Mouse (Mus musculus) midbrain, embryonic 10.5 days (tissue): ENCODE results near the gene Cmah. TPM values are rescaled to one million over a fixed set of nuclear protein-coding genes. Genes with fewer than 3 reads are reported as not detected.
A peak's percentile ranks its signal among the peaks of the same experiment; 100 is the strongest.

ENCODE experiments used
- DNase-seq: peaks from one replicate; pipeline ENCODE4 v3.0.0-alpha.2; 2017; ENCODE audit warnings: low spot score
- H3K27ac ChIP-seq: fragments of 300-500 bp; sonication (generic); replicated peaks from 2 replicates; pipeline ENCODE4 v1.5.1; 2016; ENCODE audit warnings: mild to moderate bottlenecking
- H3K27me3 ChIP-seq: fragments of 300-500 bp; sonication (generic); 2 replicates; pipeline ENCODE4 v1.6.1; 2016; ENCODE audit warnings: low read depth, mild to moderate bottlenecking; ENCODE audit not compliant: poor library complexity, severe bottlenecking
- H3K36me3 ChIP-seq: fragments of 300-500 bp; sonication (generic); 2 replicates; pipeline ENCODE4 v1.6.1; 2016; ENCODE audit warnings: mild to moderate bottlenecking, moderate library complexity
- H3K4me1 ChIP-seq: fragments of 300-500 bp; sonication (generic); 2 replicates; pipeline ENCODE4 v1.6.1; 2016
- H3K4me3 ChIP-seq: fragments of 300-500 bp; sonication (generic); 2 replicates; pipeline ENCODE4 v1.5.1; 2016; ENCODE audit warnings: mild to moderate bottlenecking, moderate library complexity
- H3K9me3 ChIP-seq: fragments of 300-500 bp; sonication (generic); replicated peaks from 2 replicates; pipeline ENCODE4 v1.6.1; 2016; ENCODE audit warnings: mild to moderate bottlenecking
- WGBS: fragments of 180-500 bp; shearing (Covaris S2); methylation state at CpG from one replicate; pipeline ENCODE4 v1.1.7; 2016; 5-methylcytosine and 5-hydroxymethylcytosine counted together
- polyA plus RNA-seq: library from polyadenylated mRNA; unstranded; fragments of >200 nt; fragmentation: Nextera tagmentation; extraction: Ambion mirVana; gene quantifications from 2 replicates; pipeline ENCODE4 v1.2.1, GENCODE M21; 2016

The Cmah gene
- polyA plus RNA-seq, 1 experiment from 2014 or later = 0.42 TPM

DNA sequence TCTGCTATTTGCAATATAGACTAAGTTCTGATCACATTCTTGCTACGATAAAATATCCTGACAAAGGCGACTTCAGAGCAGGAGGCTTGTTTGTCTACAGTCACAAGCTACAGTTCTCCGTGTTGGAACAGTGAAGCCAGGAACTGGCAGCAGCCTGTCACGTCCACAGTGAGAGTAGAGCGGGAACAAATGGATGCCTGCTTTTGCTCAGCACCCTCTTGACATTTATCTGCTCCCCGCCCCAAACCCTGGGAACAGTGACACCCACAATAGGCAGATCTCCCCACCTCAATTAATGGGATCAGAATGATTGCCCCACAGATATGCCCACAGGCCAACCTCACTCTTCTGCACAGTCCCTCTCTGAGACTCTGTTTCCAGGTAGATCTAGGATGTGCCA lies 153.6 kb downstream of the Cmah start:
- no peak overlapping the region for H3K27ac ChIP-seq
- no peaks in the 10 kb centered on the region for H3K4me1 ChIP-seq
- H3K36me3 ChIP-seq = no peaks in the 10 kb centered on the region
- no peak overlapping the region for H3K4me3 ChIP-seq
- H3K27me3 ChIP-seq = no peaks in the 10 kb centered on the region
- DNase-seq = no peak
- 84% methylated on average over 6 of the region's 6 CpGs for WGBS
- H3K9me3 ChIP-seq = no peaks in the 10 kb centered on the region

DNA sequence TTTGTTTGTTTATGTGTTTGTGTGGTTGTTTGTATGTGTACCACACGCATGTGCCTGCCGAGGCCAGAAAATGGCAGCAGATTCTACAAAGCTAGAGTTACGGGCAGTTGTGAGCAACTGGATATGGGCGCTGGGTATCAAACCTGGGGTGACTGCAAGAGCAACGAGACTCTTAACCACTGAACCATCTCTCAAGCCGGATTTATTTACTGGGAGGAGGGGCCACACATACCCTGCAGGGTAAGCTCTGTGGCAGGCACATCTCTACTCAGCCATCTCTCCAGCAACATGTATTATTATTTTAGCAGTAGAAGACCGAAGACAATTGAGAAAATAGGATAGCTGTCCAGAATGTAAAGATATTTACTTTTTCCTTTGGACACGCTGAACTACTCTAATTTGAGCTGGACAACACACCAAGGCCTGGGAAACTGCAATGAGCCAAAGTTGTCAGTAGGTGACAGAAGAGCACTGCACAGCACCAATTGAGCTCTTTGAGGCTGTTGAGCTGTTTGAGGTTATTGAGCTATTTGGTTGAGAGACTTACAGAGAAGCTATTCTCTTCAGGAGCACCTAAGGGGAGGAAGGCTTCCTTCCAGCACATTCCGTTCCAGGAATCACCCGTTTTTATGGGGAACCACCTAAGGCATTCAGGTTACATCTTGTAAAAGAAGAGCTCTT lies 154.6 kb downstream of the Cmah start:
- H3K4me1 ChIP-seq = no peaks in the 10 kb centered on the region
- no peaks in the 10 kb centered on the region for H3K36me3 ChIP-seq
- no peak overlapping the region for H3K27ac ChIP-seq
- peak; percentile 40 for DNase-seq
- no peak overlapping the region for H3K4me3 ChIP-seq
- WGBS = 66% methylated on average over 10 of the region's 10 CpGs
- no peaks in the 10 kb centered on the region for H3K9me3 ChIP-seq
- no peaks in the 10 kb centered on the region for H3K27me3 ChIP-seq

DNA sequence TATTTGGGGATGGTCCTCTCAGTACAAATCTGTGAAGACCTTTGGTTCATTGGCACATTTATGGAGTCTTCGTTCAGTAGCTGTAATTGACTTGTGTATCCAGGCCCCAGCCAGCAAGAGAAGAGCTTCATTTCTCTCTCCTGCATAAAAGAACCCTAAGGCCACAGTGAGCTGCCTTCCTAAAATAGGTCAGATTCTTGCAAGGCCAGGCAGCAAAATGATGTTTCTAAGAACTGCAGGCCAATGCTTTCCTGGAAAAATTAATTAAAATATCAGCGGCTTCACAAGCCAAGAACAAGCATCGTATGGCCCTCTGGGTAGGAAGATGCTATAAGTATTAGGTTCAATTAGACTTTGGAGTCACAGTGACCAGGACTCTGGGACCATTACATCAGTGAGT lies 156.5 kb downstream of the Cmah start:
- no peaks in the 10 kb centered on the region for H3K36me3 ChIP-seq
- no peaks in the 10 kb centered on the region for H3K4me1 ChIP-seq
- no peak overlapping the region for H3K27ac ChIP-seq
- H3K9me3 ChIP-seq = no peaks in the 10 kb centered on the region
- H3K27me3 ChIP-seq = no peaks in the 10 kb centered on the region
- 95% methylated on average over 3 of the region's 3 CpGs for WGBS
- no peak for DNase-seq
- no peak overlapping the region for H3K4me3 ChIP-seq

DNA sequence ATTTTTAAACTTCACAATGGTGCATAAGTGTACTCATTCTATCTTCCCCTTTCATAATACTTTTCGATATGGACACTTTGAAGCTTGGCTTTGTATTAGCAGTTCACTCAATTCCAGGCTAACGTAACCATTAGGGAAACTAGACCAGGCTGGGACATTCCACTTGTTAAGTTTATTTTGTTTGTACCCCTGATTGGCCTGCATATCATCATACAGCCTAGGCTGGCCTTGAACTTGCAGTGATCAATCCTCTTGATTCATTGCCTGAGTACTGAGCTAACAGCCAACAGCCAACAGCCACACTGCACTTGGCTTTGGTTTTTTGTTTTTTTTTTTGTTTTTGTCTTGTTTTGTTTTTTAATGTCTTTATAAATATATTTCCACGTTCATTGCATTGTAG lies 157.6 kb downstream of the Cmah start:
- no peaks in the 10 kb centered on the region for H3K9me3 ChIP-seq
- H3K27me3 ChIP-seq = no peaks in the 10 kb centered on the region
- no peaks in the 10 kb centered on the region for H3K36me3 ChIP-seq
- WGBS = 86% methylated on average over 3 of the region's 3 CpGs
- no peak overlapping the region for H3K4me3 ChIP-seq
- DNase-seq = no peak
- no peak overlapping the region for H3K27ac ChIP-seq
- H3K4me1 ChIP-seq = no peaks in the 10 kb centered on the region

DNA sequence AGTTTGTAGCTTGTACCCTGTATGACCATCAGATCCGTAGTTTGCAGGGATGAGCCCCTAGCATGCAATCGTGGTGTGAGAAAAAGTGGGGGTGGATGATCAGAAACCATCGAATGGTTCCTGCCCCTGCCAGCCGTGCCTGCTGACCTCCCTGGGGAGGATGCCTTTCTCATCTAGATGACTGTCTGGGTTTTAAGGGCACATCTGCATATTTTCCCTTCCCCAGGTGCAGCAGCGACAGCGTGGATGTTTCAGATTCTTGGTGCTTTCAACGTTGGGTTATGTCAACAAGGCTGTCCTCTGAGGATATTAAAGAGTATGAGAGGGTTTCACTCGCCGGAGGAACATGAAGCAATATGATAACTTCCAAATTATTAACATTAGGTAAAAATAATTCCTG lies 158.8 kb downstream of the Cmah start:
- Histone ChIP-seq H3K27ac (no peak overlapping the region), H3K27me3 (no peaks in the 10 kb centered on the region), H3K36me3 (no peaks in the 10 kb centered on the region), H3K4me3 (no peak overlapping the region), H3K4me1 (no peaks in the 10 kb centered on the region), H3K9me3 (no peaks in the 10 kb centered on the region)
- WGBS = 74% methylated on average over 9 of the region's 9 CpGs
- DNase-seq = no peak

DNA sequence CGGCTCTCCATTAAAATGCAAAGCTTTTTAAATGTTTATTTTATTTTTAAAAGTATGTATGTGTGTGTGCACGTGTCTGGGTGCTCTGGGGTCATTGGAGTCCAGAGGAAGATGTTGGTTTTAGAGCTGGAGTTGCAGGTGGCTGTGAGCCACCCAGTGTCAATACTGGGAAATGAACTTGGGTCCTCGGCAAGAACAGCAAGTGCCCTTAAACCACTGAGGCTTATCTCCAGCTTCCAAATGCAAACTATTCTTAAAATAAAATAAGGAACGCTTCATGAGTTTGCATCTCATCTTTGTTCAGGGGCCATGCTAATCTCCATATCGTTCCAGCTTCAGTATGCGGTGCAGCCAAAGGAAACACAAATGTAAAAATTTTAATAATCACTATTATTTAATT lies 159.2 kb downstream of the Cmah start:
- DNase-seq = no peak
- no peak overlapping the region for H3K4me3 ChIP-seq
- WGBS = 83% methylated on average over 6 of the region's 6 CpGs
- no peak overlapping the region for H3K27ac ChIP-seq
- H3K27me3 ChIP-seq = no peaks in the 10 kb centered on the region
- no peaks in the 10 kb centered on the region for H3K4me1 ChIP-seq
- no peaks in the 10 kb centered on the region for H3K9me3 ChIP-seq
- H3K36me3 ChIP-seq = no peaks in the 10 kb centered on the region

DNA sequence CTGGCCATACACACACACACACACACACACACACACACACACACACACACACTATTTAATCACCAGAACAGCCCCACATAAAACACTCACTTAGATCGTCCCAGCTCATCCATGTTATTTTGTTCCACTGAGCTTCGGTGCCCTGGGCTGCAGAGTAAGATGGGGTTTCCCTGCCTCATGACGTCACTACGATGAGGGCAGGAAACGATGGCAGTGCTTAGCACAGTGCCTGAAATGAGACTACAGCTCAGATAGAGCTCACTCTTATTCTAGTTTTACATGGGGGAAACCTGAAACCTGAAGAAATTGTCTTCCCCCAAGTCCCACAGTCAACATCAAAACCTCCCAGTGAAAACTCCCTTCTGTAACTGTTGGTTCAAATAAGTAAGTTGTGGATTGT lies 159.9 kb downstream of the Cmah start:
- no peaks in the 10 kb centered on the region for H3K36me3 ChIP-seq
- H3K4me3 ChIP-seq = no peak overlapping the region
- no peaks in the 10 kb centered on the region for H3K4me1 ChIP-seq
- no peaks in the 10 kb centered on the region for H3K27me3 ChIP-seq
- H3K27ac ChIP-seq = no peak overlapping the region
- H3K9me3 ChIP-seq = no peaks in the 10 kb centered on the region
- WGBS = 91% methylated on average over 5 of the region's 5 CpGs
- no peak for DNase-seq

DNA sequence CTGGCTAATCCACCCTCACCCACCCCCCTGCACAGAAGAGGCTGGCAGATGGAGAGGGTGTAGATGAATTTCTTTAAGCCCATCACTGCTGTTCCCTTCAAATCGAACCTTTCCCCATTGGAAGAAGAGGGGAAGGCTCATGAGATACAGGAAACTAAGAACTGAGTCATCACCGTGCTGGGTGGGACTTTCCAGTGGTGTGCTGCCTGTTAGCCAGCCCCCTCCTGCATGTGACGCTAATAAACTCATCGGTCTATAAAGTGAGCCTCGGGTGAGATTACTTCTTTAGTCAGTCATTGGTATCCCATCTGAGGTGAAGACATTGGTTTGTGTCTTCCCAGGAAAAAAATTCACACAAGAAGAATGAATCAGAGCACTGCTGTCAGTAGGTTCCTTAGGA lies 160.3 kb downstream of the Cmah start:
- Histone ChIP-seq H3K4me3 (no peak overlapping the region), H3K4me1 (no peaks in the 10 kb centered on the region), H3K27me3 (no peaks in the 10 kb centered on the region), H3K27ac (no peak overlapping the region), H3K36me3 (no peaks in the 10 kb centered on the region), H3K9me3 (no peaks in the 10 kb centered on the region)
- DNase-seq = no peak
- 90% methylated on average over 5 of the region's 5 CpGs for WGBS

DNA sequence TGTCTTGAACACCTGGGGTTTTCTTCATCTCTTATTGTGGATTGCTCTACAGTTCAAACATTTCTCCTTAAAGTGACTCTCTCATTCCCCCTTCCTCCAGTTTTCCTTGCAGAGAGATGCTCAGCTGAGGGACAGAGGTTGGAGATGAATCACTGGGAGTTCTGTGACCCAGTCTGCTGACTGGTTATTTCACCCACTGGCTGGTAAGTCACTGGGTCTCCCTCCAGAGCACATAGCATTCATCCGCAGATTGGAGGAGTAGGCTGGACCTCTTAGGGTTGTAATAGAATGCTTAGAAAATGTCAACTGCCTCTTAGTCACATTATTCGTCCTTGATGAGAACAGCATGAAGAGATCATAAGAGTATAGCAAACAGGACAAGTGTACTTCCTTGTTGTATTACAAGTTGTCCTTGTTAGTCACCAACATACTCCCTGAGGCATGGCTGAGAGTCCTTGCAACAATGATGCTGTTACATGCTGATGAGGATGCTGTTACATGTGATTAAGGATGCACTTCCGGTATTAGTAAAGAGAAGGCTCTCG lies 161.4 kb downstream of the Cmah start:
- Histone ChIP-seq H3K4me3 (no peak overlapping the region), H3K27ac (no peak overlapping the region), H3K9me3 (no peaks in the 10 kb centered on the region), H3K36me3 (no peaks in the 10 kb centered on the region), H3K27me3 (no peaks in the 10 kb centered on the region), H3K4me1 (no peaks in the 10 kb centered on the region)
- no peak for DNase-seq
- 93% methylated on average over 4 of the region's 4 CpGs for WGBS

DNA sequence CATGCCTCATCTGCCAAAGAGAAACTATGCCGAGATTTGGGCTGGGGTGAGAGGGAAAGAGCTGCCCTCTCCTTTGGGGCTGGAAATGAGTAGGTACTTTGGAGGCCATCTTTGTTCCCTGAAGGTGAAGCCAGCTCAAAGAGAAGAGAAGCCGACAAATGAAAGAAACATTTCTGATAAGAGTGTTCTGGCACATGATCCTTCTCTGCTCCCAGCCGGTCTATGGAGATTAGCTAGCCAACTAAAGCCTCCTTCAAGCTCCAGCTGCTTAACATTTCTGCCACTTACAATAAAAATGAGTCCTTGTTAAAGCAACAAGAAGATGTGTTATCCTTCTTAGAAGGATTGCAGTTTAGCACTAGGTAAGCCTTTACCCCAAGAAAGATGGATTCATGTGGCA lies 162.3 kb downstream of the Cmah start:
- 87% methylated on average over 3 of the region's 3 CpGs for WGBS
- DNase-seq = no peak
- H3K4me3 ChIP-seq = no peak overlapping the region
- no peaks in the 10 kb centered on the region for H3K9me3 ChIP-seq
- H3K27ac ChIP-seq = no peak overlapping the region
- H3K4me1 ChIP-seq = no peaks in the 10 kb centered on the region
- H3K27me3 ChIP-seq = no peaks in the 10 kb centered on the region
- H3K36me3 ChIP-seq = no peaks in the 10 kb centered on the region

DNA sequence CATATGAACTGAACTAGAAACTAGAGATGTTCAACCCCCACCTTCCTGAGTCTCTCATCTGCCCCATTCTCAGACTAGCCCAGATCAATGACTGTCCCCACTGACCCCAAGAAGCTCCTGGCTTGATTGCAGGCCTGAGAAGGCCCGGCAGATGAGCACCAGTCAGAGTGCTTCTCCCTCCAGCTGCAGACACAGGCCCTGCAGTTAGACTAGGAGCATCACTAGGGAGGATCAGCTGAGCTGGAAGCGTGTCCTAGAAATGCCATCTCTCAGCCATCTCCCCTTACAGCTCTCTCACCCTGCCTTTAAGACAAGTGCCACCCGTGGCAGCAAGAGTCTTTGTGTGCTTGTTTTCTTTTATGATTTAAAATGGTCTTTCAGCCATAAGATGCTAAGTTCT lies 162.8 kb downstream of the Cmah start:
- no peak overlapping the region for H3K27ac ChIP-seq
- WGBS = 74% methylated on average over 3 of the region's 3 CpGs
- H3K4me1 ChIP-seq = no peaks in the 10 kb centered on the region
- H3K9me3 ChIP-seq = no peaks in the 10 kb centered on the region
- no peaks in the 10 kb centered on the region for H3K36me3 ChIP-seq
- no peak for DNase-seq
- no peaks in the 10 kb centered on the region for H3K27me3 ChIP-seq
- H3K4me3 ChIP-seq = no peak overlapping the region

DNA sequence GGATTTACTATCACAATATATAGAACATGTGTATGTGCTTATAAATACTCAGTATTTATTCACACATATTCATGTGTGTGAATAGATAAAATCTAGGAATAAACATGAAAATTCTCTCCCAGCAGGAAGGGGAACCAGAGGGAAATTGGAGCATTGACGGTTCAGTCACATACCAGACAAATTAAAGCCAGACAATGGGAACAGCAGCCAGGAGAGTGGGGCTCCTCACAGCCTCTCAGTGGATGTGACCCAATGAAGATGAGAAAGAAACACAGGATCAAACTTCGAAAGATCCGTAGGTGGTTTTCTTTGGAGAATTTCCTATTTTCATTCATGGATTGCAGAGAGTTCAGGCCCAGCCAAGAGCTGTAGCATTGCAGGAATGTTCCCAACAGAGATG lies 163.9 kb downstream of the Cmah start:
- Histone ChIP-seq H3K36me3 (no peaks in the 10 kb centered on the region), H3K27me3 (no peaks in the 10 kb centered on the region), H3K4me3 (no peak overlapping the region), H3K9me3 (no peaks in the 10 kb centered on the region), H3K27ac (no peak overlapping the region), H3K4me1 (no peaks in the 10 kb centered on the region)
- no peak for DNase-seq
- 77% methylated on average over 3 of the region's 3 CpGs for WGBS

DNA sequence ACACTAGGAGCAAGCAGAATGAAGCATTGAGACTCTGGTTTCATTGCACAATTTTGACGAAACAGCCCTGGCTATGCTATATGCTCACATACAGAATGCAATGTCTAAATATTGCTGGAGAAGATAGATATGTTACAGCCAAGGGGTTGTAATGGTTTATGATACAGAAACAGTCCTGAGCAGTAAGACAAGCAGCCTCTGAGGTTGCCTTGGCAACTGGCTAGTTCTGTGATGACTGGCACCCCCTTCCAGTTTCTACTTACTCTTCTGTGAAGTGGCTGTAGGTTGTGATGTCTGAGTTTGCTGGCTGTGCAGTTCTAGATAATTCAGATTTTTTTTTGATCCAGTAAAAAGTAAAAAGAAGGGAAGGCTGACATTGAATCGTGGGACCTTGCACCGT lies 166.6 kb downstream of the Cmah start:
- Histone ChIP-seq H3K9me3 (no peaks in the 10 kb centered on the region), H3K27ac (no peak overlapping the region), H3K4me1 (no peaks in the 10 kb centered on the region), H3K27me3 (no peaks in the 10 kb centered on the region), H3K4me3 (no peak overlapping the region), H3K36me3 (no peaks in the 10 kb centered on the region)
- DNase-seq = no peak
- WGBS = 89% methylated on average over 3 of the region's 3 CpGs

DNA sequence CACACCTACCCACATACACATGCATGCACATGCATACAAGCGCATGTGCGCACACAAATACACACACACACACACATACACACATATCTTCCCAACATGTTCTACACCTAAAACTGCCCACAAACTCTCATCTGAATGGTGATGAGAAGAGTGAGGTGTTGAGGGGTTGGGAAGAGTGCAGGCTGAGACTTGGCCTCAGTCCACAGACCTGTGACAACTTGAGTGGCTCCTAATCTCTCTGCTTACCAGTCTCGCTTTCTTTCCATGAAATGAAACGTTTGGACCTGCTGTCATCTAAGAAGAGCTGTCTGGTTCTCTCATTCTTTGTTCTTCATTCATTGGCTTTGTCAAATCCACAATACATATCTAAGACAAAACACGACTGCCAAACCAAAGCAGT lies 169.1 kb downstream of the Cmah start:
- no peaks in the 10 kb centered on the region for H3K9me3 ChIP-seq
- no peak for DNase-seq
- H3K36me3 ChIP-seq = no peaks in the 10 kb centered on the region
- H3K4me3 ChIP-seq = no peak overlapping the region
- no peaks in the 10 kb centered on the region for H3K27me3 ChIP-seq
- H3K4me1 ChIP-seq = peaks cover 5% of the 10 kb centered on the region
- no peak overlapping the region for H3K27ac ChIP-seq
- WGBS = 87% methylated on average over 5 of the region's 5 CpGs
